Mouse (Mus musculus) brain, embryonic 18.5 days (tissue): ENCODE measurements around the gene Slfn8.
"Not testable (repeated sequence)": the region's sequence is repeated elsewhere in the genome, so short reads cannot be mapped to it uniquely, and the experiment has no call there.

Experiments used
- DNase-seq: peaks from one replicate; pipeline ENCODE4 v3.0.0-alpha.2; 2012; ENCODE audit warnings: low read depth, low spot score

Gene Slfn8

GRCm38 (mm10) chr11:82991469-82992166 lies 29.0 kb downstream of the Slfn8 start, which contains the start of gene Slfn9:
Gene Slfn9, minus strand, starts transcription at chr11:82991830.
- no peak for DNase-seq

GRCm38 (mm10) chr11:82990612-82991385 lies 29.8 kb downstream of the Slfn8 start:
- DNase-seq: not testable (repeated sequence)

GRCm38 (mm10) chr11:82989357-82989756 lies 31.3 kb downstream of the Slfn8 start:
- no peak for DNase-seq

GRCm38 (mm10) chr11:82987621-82988020 lies 33.0 kb downstream of the Slfn8 start:
- no peak for DNase-seq

- no peak for DNase-seq
Observed at GRCm38 (mm10) chr11:82983193-82983592, 37.4 kb downstream of the Slfn8 start.

- not testable (repeated sequence) for DNase-seq
Observed at GRCm38 (mm10) chr11:82982409-82982808, 38.2 kb downstream of the Slfn8 start.

GRCm38 (mm10) chr11:82973916-82974315 lies 46.7 kb downstream of the Slfn8 start:
- no peak for DNase-seq

- no peak for DNase-seq
Observed at GRCm38 (mm10) chr11:82971590-82971974, 49.0 kb downstream of the Slfn8 start.

GRCm38 (mm10) chr11:82970712-82971589 lies 49.7 kb downstream of the Slfn8 start:
- peak; percentile 50 for DNase-seq

- no peak for DNase-seq
Observed at GRCm38 (mm10) chr11:82962215-82962614, 58.4 kb downstream of the Slfn8 start.

GRCm38 (mm10) chr11:82961743-82962142 lies 58.9 kb downstream of the Slfn8 start:
- DNase-seq: no peak

GRCm38 (mm10) chr11:82959613-82960012 lies 61.0 kb downstream of the Slfn8 start:
- DNase-seq: no peak

- DNase-seq: no peak
Observed at GRCm38 (mm10) chr11:82956925-82957324, 63.7 kb downstream of the Slfn8 start.

- DNase-seq: no peak
Observed at GRCm38 (mm10) chr11:82954631-82955030, 66.0 kb downstream of the Slfn8 start.

- no peak for DNase-seq
Observed at GRCm38 (mm10) chr11:82952612-82953542, 67.7 kb downstream of the Slfn8 start.
